Comparison of ENCODE assay signal across 8 mouse cellular contexts in genomic region chr5:136169626-136170511, GRCm38 (mm10). TPM values are rescaled to one million over a fixed set of nuclear protein-coding genes. Genes with fewer than 3 reads are reported as not detected.
DNase-seq lines count a peak whose midpoint lies in the region; ATAC-seq and TF ChIP-seq lines count a peak whose summit lies in the region.

No protein-coding gene starts in this region.

- TF ChIP-seq POLR2A in ES-Bruce4 (IDR thresholded peaks at IDR 0.05; ENCODE audit: insufficient read depth, low read length): no peak

- DNase-seq in 3T3-L1 (ENCODE audit: low read depth, low spot score): peak; percentile 60
- DNase-seq in cerebellum, postnatal 14 days: peak; percentile 60 to 62
- DNase-seq in kidney, postnatal 10 days: peak; percentile 55
- peak; percentile 20 for DNase-seq in retina, postnatal 7 days (ENCODE audit: low read depth, low spot score)
- DNase-seq in gastrocnemius, adult 18-20 months (ENCODE audit: low spot score): no peak

- H3K9ac ChIP-seq in ES-Bruce4 (ENCODE audit: low read depth, poor library complexity, severe bottlenecking): peak overlapping the region; percentile 14
- peak overlapping the region; percentile 66 for H3K9ac ChIP-seq in heart, embryonic 12.5 days
- H3K9ac ChIP-seq in lung, embryonic 15.5 days: peak overlapping the region; percentile 62

- WGBS in heart, embryonic 12.5 days: 13% methylated on average over 15 of the region's 15 CpGs
- 10% methylated on average over 15 of the region's 15 CpGs for WGBS in lung, embryonic 15.5 days

- no peak for TF ChIP-seq EP300 in ES-Bruce4 (IDR thresholded peaks at IDR 0.05; ENCODE audit: insufficient read depth, low read depth, low read length)

- no peaks in the 10 kb centered on the region for H3K27me3 ChIP-seq in ES-Bruce4 (ENCODE audit: control insufficient read depth, insufficient read depth, low read length, poor library complexity, severe bottlenecking)
- H3K27me3 ChIP-seq in heart, embryonic 12.5 days (replicated peaks): no peaks in the 10 kb centered on the region
- no peaks in the 10 kb centered on the region for H3K27me3 ChIP-seq in lung, embryonic 15.5 days

- peaks cover 4% of the 10 kb centered on the region for H3K4me1 ChIP-seq in ES-Bruce4 (ENCODE audit: control insufficient read depth, insufficient read depth, low read length)
- H3K4me1 ChIP-seq in heart, embryonic 12.5 days (replicated peaks): peaks cover 5% of the 10 kb centered on the region
- H3K4me1 ChIP-seq in lung, embryonic 15.5 days: peaks cover 36% of the 10 kb centered on the region

- TF ChIP-seq CTCF in ES-Bruce4 (IDR thresholded peaks at IDR 0.05; ENCODE audit: low read depth, low read length): no peak

- H3K4me2 ChIP-seq in heart, embryonic 12.5 days: peak overlapping the region; percentile 94
- peak overlapping the region; percentile 97 for H3K4me2 ChIP-seq in lung, embryonic 15.5 days

- ATAC-seq in heart, embryonic 12.5 days (ENCODE audit: insufficient number of reproducible peaks, low FRiP score): peak; percentile 49
- ATAC-seq in lung, embryonic 15.5 days (ENCODE audit: borderline replicate concordance, extremely low read depth, low FRiP score, low TSS enrichment): peak; percentile 11; the same call in 1 of the 2 replicates

- no peaks in the 10 kb centered on the region for H3K36me3 ChIP-seq in ES-Bruce4 (ENCODE audit: control insufficient read depth, insufficient read depth, low read length, poor library complexity, severe bottlenecking)
- no peaks in the 10 kb centered on the region for H3K36me3 ChIP-seq in heart, embryonic 12.5 days
- H3K36me3 ChIP-seq in lung, embryonic 15.5 days: peaks cover 4% of the 10 kb centered on the region; the same call in 1 of the 2 replicates

- H3K4me3 ChIP-seq in ES-Bruce4 (ENCODE audit: low read depth, low read length): peak overlapping the region; percentile 71
- H3K4me3 ChIP-seq in heart, embryonic 12.5 days: peak overlapping the region; percentile 59
- H3K4me3 ChIP-seq in lung, embryonic 15.5 days: peak overlapping the region; percentile 60

- H3K9me3 ChIP-seq in ES-Bruce4 (replicated peaks; ENCODE audit: control insufficient read depth, insufficient read depth, low read length, poor library complexity, severe bottlenecking): no peaks in the 10 kb centered on the region
- peaks cover 7% of the 10 kb centered on the region for H3K9me3 ChIP-seq in heart, embryonic 12.5 days (replicated peaks)
- no peaks in the 10 kb centered on the region for H3K9me3 ChIP-seq in lung, embryonic 15.5 days

- H3K27ac ChIP-seq in ES-Bruce4 (ENCODE audit: insufficient read depth, low read length): no peak overlapping the region
- H3K27ac ChIP-seq in heart, embryonic 12.5 days (ENCODE audit: poor library complexity, severe bottlenecking): no peak overlapping the region
- H3K27ac ChIP-seq in lung, embryonic 15.5 days: no peak overlapping the region

RNA-seq across cellular contexts. Expression of gene Orai2, which starts 0.6 kb away (rescaled TPM):
- polyA plus RNA-seq in ES-Bruce4 (2011; ENCODE audit: insufficient read depth, insufficient read length, low read depth, missing spikeins): 1.5 and 1.7 TPM in 2 replicates
- polyA plus RNA-seq in heart, embryonic 12.5 days (2016; fragmentation: Nextera tagmentation; extraction: Ambion mirVana): 3.0 and 3.1 TPM in 2 replicates
- polyA plus RNA-seq in lung, embryonic 15.5 days (2015; fragmentation: Nextera tagmentation; extraction: Ambion mirVana): 7.7 and 8.3 TPM in 2 replicates
- under 1 TPM; 0.55 to 0.64 TPM for total RNA-seq in gastrocnemius, adult 18-20 months (2021)

RNA-seq across cellular contexts. Expression of gene Prkrip1, which starts 28.9 kb away (rescaled TPM):
- polyA plus RNA-seq in ES-Bruce4 (2011; ENCODE audit: insufficient read depth, insufficient read length, low read depth, missing spikeins): 45.3 and 48.3 TPM in 2 replicates
- 41.8 and 48.1 TPM in 2 replicates for polyA plus RNA-seq in heart, embryonic 12.5 days (2016; fragmentation: Nextera tagmentation; extraction: Ambion mirVana)
- 37.7 and 42.8 TPM in 2 replicates for polyA plus RNA-seq in lung, embryonic 15.5 days (2015; fragmentation: Nextera tagmentation; extraction: Ambion mirVana)
- total RNA-seq in gastrocnemius, adult 18-20 months (2021): 10 to 100 TPM; 19.4 to 23.8 TPM

RNA-seq across cellular contexts. Expression of gene Alkbh4, which starts 33.9 kb away (rescaled TPM):
- 8.7 and 10.6 TPM in 2 replicates for polyA plus RNA-seq in ES-Bruce4 (2011; ENCODE audit: insufficient read depth, insufficient read length, low read depth, missing spikeins)
- 14.4 and 16.8 TPM in 2 replicates for polyA plus RNA-seq in heart, embryonic 12.5 days (2016; fragmentation: Nextera tagmentation; extraction: Ambion mirVana)
- 15.4 and 18.0 TPM in 2 replicates for polyA plus RNA-seq in lung, embryonic 15.5 days (2015; fragmentation: Nextera tagmentation; extraction: Ambion mirVana)
- 1 to 10 TPM; 3.8 to 4.9 TPM for total RNA-seq in gastrocnemius, adult 18-20 months (2021)

RNA-seq across cellular contexts. Expression of gene Lrwd1, which starts 34.0 kb away (rescaled TPM):
- 49.1 and 54.6 TPM in 2 replicates for polyA plus RNA-seq in ES-Bruce4 (2011; ENCODE audit: insufficient read depth, insufficient read length, low read depth, missing spikeins)
- polyA plus RNA-seq in heart, embryonic 12.5 days (2016; fragmentation: Nextera tagmentation; extraction: Ambion mirVana): 20.9 and 21.8 TPM in 2 replicates
- polyA plus RNA-seq in lung, embryonic 15.5 days (2015; fragmentation: Nextera tagmentation; extraction: Ambion mirVana): 36.7 and 37.5 TPM in 2 replicates
- 1 to 10 TPM; 4.2 to 4.4 TPM for total RNA-seq in gastrocnemius, adult 18-20 months (2021)

RNA-seq across cellular contexts. Expression of gene Polr2j, which starts 53.4 kb away (rescaled TPM):
- 90.7 and 92.6 TPM in 2 replicates for polyA plus RNA-seq in ES-Bruce4 (2011; ENCODE audit: insufficient read depth, insufficient read length, low read depth, missing spikeins)
- 147 and 161 TPM in 2 replicates for polyA plus RNA-seq in heart, embryonic 12.5 days (2016; fragmentation: Nextera tagmentation; extraction: Ambion mirVana)
- 198 and 223 TPM in 2 replicates for polyA plus RNA-seq in lung, embryonic 15.5 days (2015; fragmentation: Nextera tagmentation; extraction: Ambion mirVana)
- total RNA-seq in gastrocnemius, adult 18-20 months (2021): 10 to 100 TPM; 65.1 to 72.1 TPM

Comparison
In these comparisons a context has a peak if more than half of its experiments do, and no peak if none do; other contexts are left out.
1. H3K9ac ChIP-seq: peak in every context shown above with its lines; median percentile 66 in heart, embryonic 12.5 days; 62 in lung, embryonic 15.5 days; 14 in ES-Bruce4.